Mouse (Mus musculus): ENCODE measurements at regions not wholly inside any gene's neighbourhood (a gene's known extent, or its start where the extent isn't known, plus 50 kb on each side); places are given as distances from the start of the nearest gene placed in this dataset.

- WGBS: 83% methylated on average over 2 of the region's 2 CpGs
- Histone ChIP-seq H3K27me3 (ENCODE audit: control insufficient read depth, insufficient read depth, low read length) (no peaks in the 10 kb centered on the region), H3K36me3 (ENCODE audit: control insufficient read depth, insufficient read depth, low read length) (no peaks in the 10 kb centered on the region), H3K4me3 (ENCODE audit: low read depth, low read length) (no peak overlapping the region), H3K4me2 (no peak overlapping the region), H3K4me1 (ENCODE audit: control insufficient read depth, insufficient read depth, low read length) (no peaks in the 10 kb centered on the region), H3K27ac (ENCODE audit: low read depth, low read length) (no peak overlapping the region), H3K9ac (ENCODE audit: low read length) (no peak overlapping the region), H3K9me3 (ENCODE audit: control insufficient read depth, low read length) (no peaks in the 10 kb centered on the region)
- no peak for ATAC-seq (ENCODE audit: low FRiP score)
- no peak for DNase-seq (ENCODE audit: low spot score, missing footprints)
Observed at GRCm38 (mm10) chr5:83890619-83891185, 526.5 kb downstream of the Epha5 start.

GRCm38 (mm10) chr5:83872052-83872451 lies 517.1 kb upstream of the Tecrl start:
- H3K27me3 ChIP-seq (ENCODE audit: control insufficient read depth, insufficient read depth, low read length): no peaks in the 10 kb centered on the region
- no peaks in the 10 kb centered on the region for H3K36me3 ChIP-seq (ENCODE audit: control insufficient read depth, insufficient read depth, low read length)
- H3K9ac ChIP-seq (ENCODE audit: low read length): no peak overlapping the region
- WGBS: 30% methylated on average over 1 of the region's 1 CpGs
- ATAC-seq (ENCODE audit: low FRiP score) (peak; percentile 70), DNase-seq (ENCODE audit: low spot score, missing footprints) (no peak)
- no peaks in the 10 kb centered on the region for H3K9me3 ChIP-seq (ENCODE audit: control insufficient read depth, low read length)
- H3K4me3 ChIP-seq (ENCODE audit: low read depth, low read length): no peak overlapping the region
- no peaks in the 10 kb centered on the region for H3K4me1 ChIP-seq (ENCODE audit: control insufficient read depth, insufficient read depth, low read length)
- no peak overlapping the region for H3K27ac ChIP-seq (ENCODE audit: low read depth, low read length)
- H3K4me2 ChIP-seq: no peak overlapping the region

- H3K4me1 ChIP-seq (ENCODE audit: control insufficient read depth, insufficient read depth, low read length): no peaks in the 10 kb centered on the region
- no peak overlapping the region for H3K27ac ChIP-seq (ENCODE audit: low read depth, low read length)
- DNase-seq (ENCODE audit: low spot score, missing footprints) (no peak), ATAC-seq (ENCODE audit: low FRiP score) (peak; percentile 61; the same call in 1 of the 2 replicates)
- H3K36me3 ChIP-seq (ENCODE audit: control insufficient read depth, insufficient read depth, low read length): no peaks in the 10 kb centered on the region
- H3K9ac ChIP-seq (ENCODE audit: low read length): no peak overlapping the region
- WGBS: 75% methylated on average over 4 of the region's 4 CpGs
- no peak overlapping the region for H3K4me2 ChIP-seq
- no peaks in the 10 kb centered on the region for H3K9me3 ChIP-seq (ENCODE audit: control insufficient read depth, low read length)
- H3K4me3 ChIP-seq (ENCODE audit: low read depth, low read length): no peak overlapping the region
- H3K27me3 ChIP-seq (ENCODE audit: control insufficient read depth, insufficient read depth, low read length): no peaks in the 10 kb centered on the region
Observed at GRCm38 (mm10) chr5:83868359-83868758, 513.4 kb upstream of the Tecrl start.

- no peak overlapping the region for H3K27ac ChIP-seq (ENCODE audit: low read depth, low read length)
- no peaks in the 10 kb centered on the region for H3K9me3 ChIP-seq (ENCODE audit: control insufficient read depth, low read length)
- H3K4me3 ChIP-seq (ENCODE audit: low read depth, low read length): no peak overlapping the region
- ATAC-seq (ENCODE audit: low FRiP score) (no peak), DNase-seq (ENCODE audit: low spot score, missing footprints) (no peak)
- no peak overlapping the region for H3K9ac ChIP-seq (ENCODE audit: low read length)
- H3K27me3 ChIP-seq (ENCODE audit: control insufficient read depth, insufficient read depth, low read length): no peaks in the 10 kb centered on the region
- H3K4me1 ChIP-seq (ENCODE audit: control insufficient read depth, insufficient read depth, low read length): no peaks in the 10 kb centered on the region
- no peak overlapping the region for H3K4me2 ChIP-seq
- no peaks in the 10 kb centered on the region for H3K36me3 ChIP-seq (ENCODE audit: control insufficient read depth, insufficient read depth, low read length)
Observed at GRCm38 (mm10) chr5:83861674-83862073, 506.7 kb upstream of the Tecrl start.

- Histone ChIP-seq H3K36me3 (ENCODE audit: control insufficient read depth, insufficient read depth, low read length) (no peaks in the 10 kb centered on the region), H3K4me3 (ENCODE audit: low read depth, low read length) (no peak overlapping the region), H3K9ac (ENCODE audit: low read length) (no peak overlapping the region), H3K27me3 (ENCODE audit: control insufficient read depth, insufficient read depth, low read length) (no peaks in the 10 kb centered on the region), H3K4me1 (ENCODE audit: control insufficient read depth, insufficient read depth, low read length) (no peaks in the 10 kb centered on the region), H3K9me3 (ENCODE audit: control insufficient read depth, low read length) (no peaks in the 10 kb centered on the region), H3K27ac (ENCODE audit: low read depth, low read length) (no peak overlapping the region), H3K4me2 (no peak overlapping the region)
- DNase-seq (ENCODE audit: low spot score, missing footprints) (no peak), ATAC-seq (ENCODE audit: low FRiP score) (no peak)
- WGBS: 89% methylated on average over 4 of the region's 4 CpGs
Observed at GRCm38 (mm10) chr5:83852022-83852421, 497.0 kb upstream of the Tecrl start.

GRCm38 (mm10) chr5:83826561-83826960 lies 471.6 kb upstream of the Tecrl start:
- no peak overlapping the region for H3K9ac ChIP-seq (ENCODE audit: low read length)
- 93% methylated on average over 2 of the region's 2 CpGs for whole genome bisulfite sequencing
- no peak overlapping the region for H3K27ac ChIP-seq (ENCODE audit: low read depth, low read length)
- no peak overlapping the region for H3K4me2 ChIP-seq
- ATAC-seq (ENCODE audit: low FRiP score) (no peak), DNase-seq (ENCODE audit: low spot score, missing footprints) (no peak)
- no peaks in the 10 kb centered on the region for H3K27me3 ChIP-seq (ENCODE audit: control insufficient read depth, insufficient read depth, low read length)
- no peaks in the 10 kb centered on the region for H3K36me3 ChIP-seq (ENCODE audit: control insufficient read depth, insufficient read depth, low read length)
- H3K4me3 ChIP-seq (ENCODE audit: low read depth, low read length): no peak overlapping the region
- H3K9me3 ChIP-seq (ENCODE audit: control insufficient read depth, low read length): no peaks in the 10 kb centered on the region
- no peaks in the 10 kb centered on the region for H3K4me1 ChIP-seq (ENCODE audit: control insufficient read depth, insufficient read depth, low read length)

GRCm38 (mm10) chr5:83824838-83825466 lies 470.0 kb upstream of the Tecrl start:
- Histone ChIP-seq H3K4me1 (ENCODE audit: control insufficient read depth, insufficient read depth, low read length) (no peaks in the 10 kb centered on the region), H3K9ac (ENCODE audit: low read length) (no peak overlapping the region), H3K36me3 (ENCODE audit: control insufficient read depth, insufficient read depth, low read length) (no peaks in the 10 kb centered on the region), H3K4me2 (no peak overlapping the region), H3K9me3 (ENCODE audit: control insufficient read depth, low read length) (no peaks in the 10 kb centered on the region), H3K27ac (ENCODE audit: low read depth, low read length) (no peak overlapping the region), H3K4me3 (ENCODE audit: low read depth, low read length) (no peak overlapping the region), H3K27me3 (ENCODE audit: control insufficient read depth, insufficient read depth, low read length) (no peaks in the 10 kb centered on the region)
- 86% methylated on average over 2 of the region's 2 CpGs for WGBS
- ATAC-seq (ENCODE audit: low FRiP score) (no peak), DNase-seq (ENCODE audit: low spot score, missing footprints) (no peak)

- no peaks in the 10 kb centered on the region for H3K27me3 ChIP-seq (ENCODE audit: control insufficient read depth, insufficient read depth, low read length)
- no peak overlapping the region for H3K27ac ChIP-seq (ENCODE audit: low read depth, low read length)
- no peaks in the 10 kb centered on the region for H3K36me3 ChIP-seq (ENCODE audit: control insufficient read depth, insufficient read depth, low read length)
- H3K4me3 ChIP-seq (ENCODE audit: low read depth, low read length): no peak overlapping the region
- no peak overlapping the region for H3K9ac ChIP-seq (ENCODE audit: low read length)
- H3K9me3 ChIP-seq (ENCODE audit: control insufficient read depth, low read length): no peaks in the 10 kb centered on the region
- 81% methylated on average over 2 of the region's 2 CpGs for WGBS
- no peak for ATAC-seq (ENCODE audit: low FRiP score)
- no peak overlapping the region for H3K4me2 ChIP-seq
- peak; percentile 59 for DNase-seq (ENCODE audit: low spot score, missing footprints)
- no peaks in the 10 kb centered on the region for H3K4me1 ChIP-seq (ENCODE audit: control insufficient read depth, insufficient read depth, low read length)
Observed at GRCm38 (mm10) chr5:83811309-83811708, 456.3 kb upstream of the Tecrl start.

- Histone ChIP-seq H3K4me1 (ENCODE audit: control insufficient read depth, insufficient read depth, low read length) (no peaks in the 10 kb centered on the region), H3K4me2 (no peak overlapping the region), H3K4me3 (ENCODE audit: low read depth, low read length) (no peak overlapping the region), H3K36me3 (ENCODE audit: control insufficient read depth, insufficient read depth, low read length) (no peaks in the 10 kb centered on the region), H3K27me3 (ENCODE audit: control insufficient read depth, insufficient read depth, low read length) (no peaks in the 10 kb centered on the region), H3K9ac (ENCODE audit: low read length) (no peak overlapping the region), H3K9me3 (ENCODE audit: control insufficient read depth, low read length) (no peaks in the 10 kb centered on the region), H3K27ac (ENCODE audit: low read depth, low read length) (no peak overlapping the region)
- WGBS: 73% methylated on average over 3 of the region's 3 CpGs
- DNase-seq (ENCODE audit: low spot score, missing footprints) (no peak), ATAC-seq (ENCODE audit: low FRiP score) (no peak)
Observed at GRCm38 (mm10) chr5:83800028-83800427, 445.0 kb upstream of the Tecrl start.

Data from midbrain, embryonic 11.5 days (tissue).